Mouse (Mus musculus): ENCODE data around the gene Fam171a1.

- TF ChIP-seq CTCF (IDR thresholded peaks at IDR 0.05; ENCODE audit: insufficient read depth, low read length) (no peak), POLR2A (IDR thresholded peaks at IDR 0.05; ENCODE audit: borderline replicate concordance, extremely low read depth, low read depth, low read length) (no peak)
These were observed 12.6 kb upstream of the Fam171a1 start for GRCm38 (mm10) chr2:3101292-3101957.
